ENCODE assay signal across 8 mouse cellular contexts in genomic region chr10:126980221-126980932, GRCm38 (mm10). TPM values are rescaled to one million over a fixed set of nuclear protein-coding genes. Genes with fewer than 3 reads are reported as not detected.
DNase-seq lines count a peak whose midpoint lies in the region; ATAC-seq lines count a peak whose summit lies in the region.

No protein-coding gene starts in this region.

- H3K27me3 ChIP-seq in erythroblast, embryonic 14.5 days (ENCODE audit: control insufficient read depth): peaks cover 29% of the 10 kb centered on the region
- H3K27me3 ChIP-seq in midbrain, embryonic 14.5 days (ENCODE audit: control insufficient read depth, insufficient read depth, low read length): no peaks in the 10 kb centered on the region; the same call in 1 of the 2 replicates

- H3K4me1 ChIP-seq in erythroblast, embryonic 14.5 days (ENCODE audit: control insufficient read depth): peaks cover 64% of the 10 kb centered on the region
- H3K4me1 ChIP-seq in midbrain, embryonic 14.5 days (ENCODE audit: control insufficient read depth, insufficient read depth, low read length): peaks cover 52% of the 10 kb centered on the region

- H3K9me3 ChIP-seq in erythroblast, embryonic 14.5 days (ENCODE audit: control insufficient read depth, low read length): no peaks in the 10 kb centered on the region
- no peaks in the 10 kb centered on the region for H3K9me3 ChIP-seq in midbrain, embryonic 14.5 days (ENCODE audit: control insufficient read depth, low read length)

- intact Hi-C loops in left cerebral cortex, postnatal 14 days (cut with DNase I): no loop called here

- H3K36me3 ChIP-seq in erythroblast, embryonic 14.5 days (ENCODE audit: control insufficient read depth): peaks cover 28% of the 10 kb centered on the region
- no peaks in the 10 kb centered on the region for H3K36me3 ChIP-seq in midbrain, embryonic 14.5 days (ENCODE audit: control insufficient read depth, insufficient read depth, low read length)

- under 1% methylated on average over 16 of the region's 16 CpGs for WGBS in midbrain, embryonic 14.5 days

- DNase-seq in cerebellum, adult 18-20 months: peak; percentile 52 to 69
- peak; percentile 22 for DNase-seq in induced T-regulatory cell, adult 2 months (ENCODE audit: low read depth)
- DNase-seq in left cerebral cortex, postnatal 14 days (ENCODE audit: low spot score in 2 of 2): peak; percentile 51 to 59
- DNase-seq in midbrain, embryonic 14.5 days: peak; percentile 68
- DNase-seq in yolk sac, embryonic 10.5 days (ENCODE audit: low spot score): peak; percentile 40

- no peak for ATAC-seq in erythroblast, adult 5-6 weeks (replicated peaks; ENCODE audit: low FRiP score, poor library complexity, severe bottlenecking)
- peak; percentile 3; the same call in 1 of the 2 replicates for ATAC-seq in frontal cortex, adult (ENCODE audit: low TSS enrichment)
- ATAC-seq in midbrain, embryonic 14.5 days (ENCODE audit: low FRiP score, low TSS enrichment): 0 out of 2 replicates have a peak, but pooled peaks have one; percentile 0

- peak overlapping the region; percentile 93 for H3K4me3 ChIP-seq in erythroblast, embryonic 14.5 days (replicated peaks)
- H3K4me3 ChIP-seq in midbrain, embryonic 14.5 days (replicated peaks; ENCODE audit: low read depth, low read length): peak overlapping the region; percentile 95

- H3K9ac ChIP-seq in midbrain, embryonic 14.5 days (replicated peaks; ENCODE audit: low read length): peak overlapping the region; percentile 82

- H3K27ac ChIP-seq in midbrain, embryonic 14.5 days (replicated peaks; ENCODE audit: low read depth, low read length): peak overlapping the region; percentile 99

- peak overlapping the region; percentile 89 for H3K4me2 ChIP-seq in midbrain, embryonic 14.5 days (ENCODE audit: low read length)

RNA-seq across cellular contexts. Expression of gene Ctdsp2, which starts 1.9 kb away (rescaled TPM):
- polyA plus RNA-seq in erythroblast, embryonic 14.5 days (2012): 2.2 and 3.4 TPM in 2 replicates
- 19.6 and 29.3 TPM in 2 replicates for total RNA-seq in erythroblast, adult 5-6 weeks (2015; ENCODE audit: low replicate concordance)
- total RNA-seq in erythroblast, adult 5-6 weeks (2017; ENCODE audit: low replicate concordance): 16.5 and 20.9 TPM in 2 replicates
- 10 to 100 TPM; 69.6 to 75.1 TPM for total RNA-seq in left cerebral cortex, postnatal 14 days (2021)
- 19.1 and 26.2 TPM in 2 replicates for polyA plus RNA-seq in midbrain, embryonic 14.5 days (2014; fragmentation: Nextera tagmentation; extraction: Ambion mirVana)

RNA-seq across cellular contexts. Expression of gene Avil, which starts 20.1 kb away (rescaled TPM):
- 0.01 TPM in 1 of 2 replicates, not detected in the other for polyA plus RNA-seq in erythroblast, embryonic 14.5 days (2012)
- total RNA-seq in erythroblast, adult 5-6 weeks (2015; ENCODE audit: low replicate concordance): not detected in 2 replicates
- total RNA-seq in erythroblast, adult 5-6 weeks (2017; ENCODE audit: low replicate concordance): not detected in 2 replicates
- under 1 TPM; 0.29 to 0.40 TPM for total RNA-seq in left cerebral cortex, postnatal 14 days (2021)
- polyA plus RNA-seq in midbrain, embryonic 14.5 days (2014; fragmentation: Nextera tagmentation; extraction: Ambion mirVana): 1.9 and 2.1 TPM in 2 replicates

RNA-seq across cellular contexts. Expression of gene Tsfm, which starts 50.3 kb away (rescaled TPM):
- 2.0 and 2.3 TPM in 2 replicates for polyA plus RNA-seq in erythroblast, embryonic 14.5 days (2012)
- total RNA-seq in erythroblast, adult 5-6 weeks (2015; ENCODE audit: low replicate concordance): 5.0 and 5.8 TPM in 2 replicates
- 2.9 and 5.9 TPM in 2 replicates for total RNA-seq in erythroblast, adult 5-6 weeks (2017; ENCODE audit: low replicate concordance)
- total RNA-seq in left cerebral cortex, postnatal 14 days (2021): 10 to 100 TPM; 27.7 to 28.2 TPM
- polyA plus RNA-seq in midbrain, embryonic 14.5 days (2014; fragmentation: Nextera tagmentation; extraction: Ambion mirVana): 56.0 and 64.9 TPM in 2 replicates

Comparison
In these comparisons a context has a peak if more than half of its experiments do, and no peak if none do; other contexts are left out.
1. RNA of gene Tsfm, which starts 50.3 kb away (total RNA-seq): 27.7 to 28.2 TPM in left cerebral cortex, postnatal 14 days; 2.9 to 5.9 TPM in erythroblast, adult 5-6 weeks; every median in the first group is over 4 times any median in the second.
2. Peak in every context shown above with its lines, with median percentiles within 50 percentile points of each other: DNase-seq.